Mouse (Mus musculus) liver, adult 2 months (tissue): ENCODE data around the gene Teddm1b.

Experiments used
- CTCF ChIP-seq: fragments of 200-500 bp; IDR thresholded peaks from 2 replicates; pipeline ENCODE4 v1.5.1; 2011; ENCODE audit warnings: low read depth, low read length, control low read depth
- POLR2A ChIP-seq: fragments of 200-500 bp; IDR thresholded peaks from 2 replicates; pipeline ENCODE4 v1.6.1; 2011; ENCODE audit warnings: low read length, control low read depth; ENCODE audit not compliant: insufficient read depth; ENCODE audit errors: extremely low read depth

DNA sequence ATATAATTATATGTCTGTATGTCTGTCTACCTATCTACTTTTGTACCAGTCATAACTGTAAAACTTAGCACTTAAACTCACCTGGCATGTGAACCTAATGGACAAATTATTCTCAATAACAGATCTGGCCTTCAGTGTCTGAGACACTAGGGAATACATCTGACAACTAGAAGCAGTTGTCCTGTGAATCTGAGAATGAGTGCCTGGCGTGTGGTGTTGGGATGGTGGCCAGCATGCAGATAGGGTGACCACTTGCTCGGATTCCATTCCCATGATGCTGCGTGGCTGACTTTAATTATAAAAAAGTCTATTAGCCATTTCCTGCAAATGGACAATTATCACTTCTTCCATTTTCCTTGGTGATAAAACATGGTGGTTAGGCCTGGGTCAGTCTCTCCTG lies 31.7 kb downstream of the Teddm1b start:
- TF ChIP-seq CTCF: no peak
- TF ChIP-seq POLR2A: no peak
